Mouse (Mus musculus): ENCODE data around the gene Scaf8. TPM values are rescaled to one million over a fixed set of nuclear protein-coding genes. Genes with fewer than 3 reads are reported as not detected.
"Not testable (repeated sequence)": the region's sequence is repeated elsewhere in the genome, so short reads cannot be mapped to it uniquely, and the experiment has no call there.

Gene Scaf8
- polyA plus RNA-seq, 1 experiment, result 16.3 TPM

- Histone ChIP-seq H3K79me2 (ENCODE audit: control insufficient read depth, insufficient read depth) (peaks cover 63% of the 10 kb centered on the region), H3K27me3 (ENCODE audit: control insufficient read depth, insufficient read depth, insufficient read length) (no peaks in the 10 kb centered on the region), H3K4me3 (ENCODE audit: insufficient read depth, poor library complexity, severe bottlenecking) (no peak overlapping the region), H3K79me3 (ENCODE audit: low read depth) (peaks cover 37% of the 10 kb centered on the region), H3ac (ENCODE audit: control insufficient read depth, insufficient read length, low read depth) (no peak overlapping the region), H3K36me3 (ENCODE audit: control insufficient read depth, insufficient read depth) (peaks cover 41% of the 10 kb centered on the region)
- TF ChIP-seq MYOG (IDR thresholded peaks at IDR 0.05; ENCODE audit: control insufficient read depth, extremely low read depth, insufficient read length), result no peak
- TF ChIP-seq MAX (IDR thresholded peaks at IDR 0.05), result no peak
- TF ChIP-seq CEBPB (IDR thresholded peaks at IDR 0.05; ENCODE audit: low read depth), result no peak
- no peak for TF ChIP-seq CTCF (IDR thresholded peaks at IDR 0.05; ENCODE audit: control insufficient read depth, insufficient read depth, insufficient read length)
- TF ChIP-seq FOSL1 (IDR thresholded peaks at IDR 0.05; ENCODE audit: insufficient read depth, low read length, poor library complexity, severe bottlenecking), result no peak
Measured at GRCm38 (mm10) chr17:3148853-3149252, 34.1 kb downstream of the Scaf8 start.

DNA sequence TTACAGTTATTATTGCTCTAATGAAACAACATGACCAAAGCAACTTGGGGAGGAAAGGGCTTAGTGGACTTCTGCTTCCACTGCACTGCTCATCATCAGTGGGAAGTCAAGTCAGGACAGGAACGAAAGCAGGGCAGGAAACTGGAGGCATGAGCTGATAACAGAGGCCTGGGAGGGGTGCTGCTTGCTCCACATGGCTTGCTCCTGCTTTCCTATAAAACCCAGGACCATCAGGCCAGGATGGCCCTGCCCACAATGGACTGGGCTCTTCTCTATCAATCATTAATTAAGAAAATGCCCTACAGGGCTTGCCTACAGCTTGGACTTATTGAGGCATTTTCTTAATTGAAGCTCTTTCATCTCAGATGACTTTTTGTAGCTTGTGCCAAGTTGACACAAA, 34.8 kb downstream of the Scaf8 start:
- H3K36me3 ChIP-seq (ENCODE audit: control insufficient read depth, insufficient read depth), result peaks cover 46% of the 10 kb centered on the region
- H3K4me3 ChIP-seq (ENCODE audit: insufficient read depth, poor library complexity, severe bottlenecking), result no peak overlapping the region
- H3K27me3 ChIP-seq (ENCODE audit: control insufficient read depth, insufficient read depth, insufficient read length), result no peaks in the 10 kb centered on the region
- peaks cover 30% of the 10 kb centered on the region for H3K79me3 ChIP-seq (ENCODE audit: low read depth)
- no peak overlapping the region for H3ac ChIP-seq (ENCODE audit: control insufficient read depth, insufficient read length, low read depth)
- peaks cover 63% of the 10 kb centered on the region for H3K79me2 ChIP-seq (ENCODE audit: control insufficient read depth, insufficient read depth)
- TF ChIP-seq MYOG (IDR thresholded peaks at IDR 0.05; ENCODE audit: control insufficient read depth, extremely low read depth, insufficient read length), result no peak
- no peak for TF ChIP-seq CEBPB (IDR thresholded peaks at IDR 0.05; ENCODE audit: low read depth)
- no peak for TF ChIP-seq MAX (IDR thresholded peaks at IDR 0.05)
- TF ChIP-seq MYOD1 (IDR thresholded peaks at IDR 0.05; ENCODE audit: control insufficient read depth, insufficient read length, low read depth), result no peak
- no peak for TF ChIP-seq FOSL1 (IDR thresholded peaks at IDR 0.05; ENCODE audit: insufficient read depth, low read length, poor library complexity, severe bottlenecking)
- TF ChIP-seq CTCF (IDR thresholded peaks at IDR 0.05; ENCODE audit: control insufficient read depth, insufficient read depth, insufficient read length), result no peak
- TF ChIP-seq USF1 (IDR thresholded peaks at IDR 0.05; ENCODE audit: low read depth), result no peak

- Histone ChIP-seq H3K79me2 (ENCODE audit: control insufficient read depth, insufficient read depth) (peaks cover 63% of the 10 kb centered on the region), H3K36me3 (ENCODE audit: control insufficient read depth, insufficient read depth) (peaks cover 46% of the 10 kb centered on the region), H3K79me3 (ENCODE audit: low read depth) (peaks cover 28% of the 10 kb centered on the region)
- H3K27me3 ChIP-seq (ENCODE audit: control insufficient read depth, insufficient read depth, insufficient read length); H3K4me3 ChIP-seq (ENCODE audit: insufficient read depth, poor library complexity, severe bottlenecking); H3ac ChIP-seq (ENCODE audit: control insufficient read depth, insufficient read length, low read depth): not testable (repeated sequence)
Measured at GRCm38 (mm10) chr17:3150701-3151100, 35.9 kb downstream of the Scaf8 start.

- no peak overlapping the region for H3K4me3 ChIP-seq (ENCODE audit: insufficient read depth, poor library complexity, severe bottlenecking)
Measured at GRCm38 (mm10) chr17:3151181-3151580, 36.4 kb downstream of the Scaf8 start.

GRCm38 (mm10) chr17:3156176-3156575, 41.4 kb downstream of the Scaf8 start:
- H3ac ChIP-seq (ENCODE audit: control insufficient read depth, insufficient read length, low read depth); H3K27me3 ChIP-seq (ENCODE audit: control insufficient read depth, insufficient read depth, insufficient read length); H3K4me3 ChIP-seq (ENCODE audit: insufficient read depth, poor library complexity, severe bottlenecking): not testable (repeated sequence)
- Histone ChIP-seq H3K79me3 (ENCODE audit: low read depth) (peaks cover 20% of the 10 kb centered on the region), H3K79me2 (ENCODE audit: control insufficient read depth, insufficient read depth) (peaks cover 37% of the 10 kb centered on the region), H3K36me3 (ENCODE audit: control insufficient read depth, insufficient read depth) (peaks cover 60% of the 10 kb centered on the region)

More at GRCm38 (mm10) chr17:3151181-3151580, 36.4 kb downstream of the Scaf8 start:
- Histone ChIP-seq H3K79me3 (ENCODE audit: low read depth) (peaks cover 29% of the 10 kb centered on the region), H3ac (ENCODE audit: control insufficient read depth, insufficient read length, low read depth) (no peak overlapping the region), H3K27me3 (ENCODE audit: control insufficient read depth, insufficient read depth, insufficient read length) (no peaks in the 10 kb centered on the region), H3K79me2 (ENCODE audit: control insufficient read depth, insufficient read depth) (peaks cover 66% of the 10 kb centered on the region), H3K36me3 (ENCODE audit: control insufficient read depth, insufficient read depth) (peaks cover 46% of the 10 kb centered on the region)
- TF ChIP-seq MAX (IDR thresholded peaks at IDR 0.05), result no peak
- no peak for TF ChIP-seq MYOD1 (IDR thresholded peaks at IDR 0.05; ENCODE audit: control insufficient read depth, insufficient read length, low read depth)
- no peak for TF ChIP-seq MYOG (IDR thresholded peaks at IDR 0.05; ENCODE audit: control insufficient read depth, extremely low read depth, insufficient read length)
- TF ChIP-seq FOSL1 (IDR thresholded peaks at IDR 0.05; ENCODE audit: insufficient read depth, low read length, poor library complexity, severe bottlenecking), result no peak
- no peak for TF ChIP-seq USF1 (IDR thresholded peaks at IDR 0.05; ENCODE audit: low read depth)

DNA sequence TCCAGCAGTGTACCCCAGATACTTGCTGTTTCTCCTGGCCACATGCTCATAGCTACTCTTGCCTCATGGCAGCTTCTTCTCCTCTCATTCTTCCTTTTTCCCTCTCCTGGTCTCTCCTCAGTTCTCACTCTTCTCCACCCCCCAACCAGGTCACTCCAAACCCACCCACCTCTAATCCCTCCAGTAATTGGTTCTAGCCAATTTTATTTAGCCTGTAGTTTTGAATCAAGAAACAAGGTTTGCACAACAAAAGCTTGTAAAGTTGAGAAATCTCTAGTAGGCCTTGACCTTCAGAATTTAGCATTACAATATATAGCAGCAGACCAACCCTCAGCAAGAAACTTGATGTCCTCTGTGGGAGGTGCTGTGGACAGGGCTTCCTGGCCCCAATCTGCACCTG, 42.2 kb downstream of the Scaf8 start:
- no peak overlapping the region for H3K4me3 ChIP-seq (ENCODE audit: insufficient read depth, poor library complexity, severe bottlenecking)
- peaks cover 15% of the 10 kb centered on the region for H3K79me3 ChIP-seq (ENCODE audit: low read depth)
- H3K79me2 ChIP-seq (ENCODE audit: control insufficient read depth, insufficient read depth), result peaks cover 32% of the 10 kb centered on the region
- no peak overlapping the region for H3ac ChIP-seq (ENCODE audit: control insufficient read depth, insufficient read length, low read depth)
- no peaks in the 10 kb centered on the region for H3K27me3 ChIP-seq (ENCODE audit: control insufficient read depth, insufficient read depth, insufficient read length)
- no peak for TF ChIP-seq USF1 (IDR thresholded peaks at IDR 0.05; ENCODE audit: low read depth)
- TF ChIP-seq FOSL1 (IDR thresholded peaks at IDR 0.05; ENCODE audit: insufficient read depth, low read length, poor library complexity, severe bottlenecking), result no peak
- TF ChIP-seq MYOD1 (IDR thresholded peaks at IDR 0.05; ENCODE audit: control insufficient read depth, insufficient read length, low read depth), result no peak
- no peak for TF ChIP-seq CTCF (IDR thresholded peaks at IDR 0.05; ENCODE audit: control insufficient read depth, insufficient read depth, insufficient read length)
- TF ChIP-seq CEBPB (IDR thresholded peaks at IDR 0.05; ENCODE audit: low read depth), result no peak
- TF ChIP-seq MAX (IDR thresholded peaks at IDR 0.05), result no peak
- TF ChIP-seq MYOG (IDR thresholded peaks at IDR 0.05; ENCODE audit: control insufficient read depth, extremely low read depth, insufficient read length), result no peak
- peaks cover 60% of the 10 kb centered on the region for H3K36me3 ChIP-seq (ENCODE audit: control insufficient read depth, insufficient read depth)

Data from C2C12 (cell line).